In genomic region chr5:53139140-53139539, GRCm38 (mm10) we compare ENCODE assay signal across 19 mouse cellular contexts.
DNase-seq lines count a peak whose midpoint lies in the region; ATAC-seq and TF ChIP-seq lines count a peak whose summit lies in the region.
"Had no signal": no experiment of that assay in that cellular context is flagged by ENCODE, and none has a peak within 500 bp of the region (broad histone marks: within the 10 kb centered on the region; RNA-seq: fewer than 3 reads in every experiment).

No protein-coding gene starts in this region.

- H3K27me3 ChIP-seq in heart, embryonic 12.5 days (replicated peaks), result no peaks in the 10 kb centered on the region
- no peaks in the 10 kb centered on the region for H3K27me3 ChIP-seq in midbrain, embryonic 11.5 days (ENCODE audit: control insufficient read depth, insufficient read depth, low read length)
- H3K27me3 ChIP-seq in midbrain, postnatal 0 days (ENCODE audit: insufficient read depth, low read length), result no peaks in the 10 kb centered on the region
- H3K27me3 ChIP-seq in forebrain, embryonic 11.5 days (ENCODE audit: control insufficient read depth, insufficient read depth, low read length), result no peaks in the 10 kb centered on the region
- H3K27me3 ChIP-seq in midbrain, embryonic 16.5 days (ENCODE audit: control insufficient read depth, insufficient read depth, low read depth, low read length), result no peaks in the 10 kb centered on the region

- no peak overlapping the region for H3K4me3 ChIP-seq in heart, embryonic 12.5 days
- H3K4me3 ChIP-seq in midbrain, embryonic 11.5 days (ENCODE audit: low read depth, low read length), result no peak overlapping the region
- no peak overlapping the region for H3K4me3 ChIP-seq in midbrain, postnatal 0 days (ENCODE audit: low read depth, low read length)
- no peak overlapping the region for H3K4me3 ChIP-seq in forebrain, embryonic 11.5 days (ENCODE audit: low read depth, low read length)
- no peak overlapping the region for H3K4me3 ChIP-seq in midbrain, embryonic 16.5 days (ENCODE audit: low read depth, low read length)
- H3K4me3 ChIP-seq: erythroblast, embryonic 14.5 days; layer of hippocampus, adult 2 months; limb, embryonic 10.5 days had no signal

- WGBS in heart, embryonic 12.5 days, result 23% methylated on average over 4 of the region's 4 CpGs
- 31% methylated on average over 4 of the region's 4 CpGs for WGBS in midbrain, embryonic 11.5 days
- WGBS in midbrain, postnatal 0 days, result 20% methylated on average over 4 of the region's 4 CpGs
- 10% methylated on average over 4 of the region's 4 CpGs for WGBS in forebrain, embryonic 11.5 days
- WGBS in midbrain, embryonic 16.5 days, result 21% methylated on average over 4 of the region's 4 CpGs

- H3K36me3 ChIP-seq in heart, embryonic 12.5 days, result no peaks in the 10 kb centered on the region
- no peaks in the 10 kb centered on the region for H3K36me3 ChIP-seq in midbrain, embryonic 11.5 days (ENCODE audit: control insufficient read depth, insufficient read depth, low read length)
- H3K36me3 ChIP-seq in midbrain, postnatal 0 days (ENCODE audit: insufficient read depth, low read length), result 0 out of 2 replicates have a peak, but pooled peaks cover 2% of the 10 kb centered on the region
- no peaks in the 10 kb centered on the region for H3K36me3 ChIP-seq in forebrain, embryonic 11.5 days (ENCODE audit: control insufficient read depth, insufficient read depth, low read length)
- H3K36me3 ChIP-seq in midbrain, embryonic 16.5 days (ENCODE audit: control insufficient read depth, insufficient read depth, low read length), result 0 out of 2 replicates have a peak, but pooled peaks cover 4% of the 10 kb centered on the region
- H3K36me3 ChIP-seq: limb, embryonic 10.5 days had no signal

- no peaks in the 10 kb centered on the region for H3K9me3 ChIP-seq in heart, embryonic 12.5 days (replicated peaks)
- H3K9me3 ChIP-seq in midbrain, embryonic 11.5 days (ENCODE audit: control insufficient read depth, low read length), result no peaks in the 10 kb centered on the region
- H3K9me3 ChIP-seq in midbrain, postnatal 0 days (ENCODE audit: low read length), result no peaks in the 10 kb centered on the region
- H3K9me3 ChIP-seq in forebrain, embryonic 11.5 days (ENCODE audit: control insufficient read depth, low read length), result no peaks in the 10 kb centered on the region
- H3K9me3 ChIP-seq in midbrain, embryonic 16.5 days (replicated peaks; ENCODE audit: control insufficient read depth, low read length, poor library complexity, severe bottlenecking), result no peaks in the 10 kb centered on the region
- H3K9me3 ChIP-seq: limb, embryonic 10.5 days had no signal

- H3K27ac ChIP-seq in heart, embryonic 12.5 days (ENCODE audit: poor library complexity, severe bottlenecking), result peak overlapping the region; percentile 49
- H3K27ac ChIP-seq in midbrain, embryonic 11.5 days (ENCODE audit: low read depth, low read length), result no peak overlapping the region
- no peak overlapping the region for H3K27ac ChIP-seq in midbrain, postnatal 0 days (ENCODE audit: low read depth, low read length)
- H3K27ac ChIP-seq in forebrain, embryonic 11.5 days (ENCODE audit: low read depth, low read length), result peak overlapping the region; percentile 54
- no peak overlapping the region for H3K27ac ChIP-seq in midbrain, embryonic 16.5 days (ENCODE audit: low read length)
- H3K27ac ChIP-seq: kidney, postnatal 0 days; limb, embryonic 10.5 days had no signal

- peaks cover 28% of the 10 kb centered on the region for H3K4me1 ChIP-seq in heart, embryonic 12.5 days (replicated peaks)
- H3K4me1 ChIP-seq in midbrain, embryonic 11.5 days (ENCODE audit: control insufficient read depth, insufficient read depth, low read length), result 0 out of 2 replicates have a peak, but pooled peaks cover 4% of the 10 kb centered on the region
- H3K4me1 ChIP-seq in midbrain, postnatal 0 days (ENCODE audit: insufficient read depth, low read length), result 0 out of 2 replicates have a peak, but pooled peaks cover 3% of the 10 kb centered on the region
- peaks cover 10% of the 10 kb centered on the region for H3K4me1 ChIP-seq in forebrain, embryonic 11.5 days (replicated peaks; ENCODE audit: control insufficient read depth, insufficient read depth, low read length)
- peaks cover 6% of the 10 kb centered on the region; the same call in 1 of the 2 replicates for H3K4me1 ChIP-seq in midbrain, embryonic 16.5 days (ENCODE audit: control insufficient read depth, insufficient read depth, low read length)

- ATAC-seq in heart, embryonic 12.5 days (ENCODE audit: insufficient number of reproducible peaks, low FRiP score), result no peak
- ATAC-seq in midbrain, embryonic 11.5 days (ENCODE audit: low FRiP score), result 0 out of 2 replicates have a peak, but pooled peaks have one; percentile 40
- ATAC-seq in midbrain, postnatal 0 days (ENCODE audit: low FRiP score), result no peak
- peak; percentile 76 for ATAC-seq in forebrain, embryonic 11.5 days (replicated peaks; ENCODE audit: low FRiP score)
- 0 out of 2 replicates have a peak, but pooled peaks have one; percentile 16 for ATAC-seq in midbrain, embryonic 16.5 days

- intact Hi-C loops in heart, postnatal 36 days (cut with DNase I), result no loop called here

- TF ChIP-seq CTCF in midbrain, postnatal 0 days (IDR thresholded peaks at IDR 0.05), result no peak

- DNase-seq in heart, postnatal 36 days, result no peak
- no peak for DNase-seq in midbrain, embryonic 11.5 days (ENCODE audit: low spot score, missing footprints)
- no peak for DNase-seq in midbrain, postnatal 0 days (ENCODE audit: low spot score)
- DNase-seq in forebrain, embryonic 11.5 days (ENCODE audit: low spot score), result no peak
- DNase-seq in layer of hippocampus, adult 11-12 months (ENCODE audit: low spot score), result no peak
- DNase-seq: adrenal gland, postnatal 25 days; cerebellum, postnatal 25 days; gastrocnemius, postnatal 36 days; lung, adult 2 months; lung, postnatal 36 days; spleen, adult 18-20 months; thymus, adult 18-20 months had no signal

- peak overlapping the region; percentile 38 for H3K4me2 ChIP-seq in heart, embryonic 12.5 days
- no peak overlapping the region for H3K4me2 ChIP-seq in midbrain, embryonic 11.5 days
- no peak overlapping the region for H3K4me2 ChIP-seq in midbrain, postnatal 0 days (ENCODE audit: low read depth, low read length, poor library complexity, severe bottlenecking)
- peak overlapping the region; percentile 32; the same call in 1 of the 2 replicates for H3K4me2 ChIP-seq in forebrain, embryonic 11.5 days (ENCODE audit: low read depth, low read length, severe bottlenecking)
- no peak overlapping the region for H3K4me2 ChIP-seq in midbrain, embryonic 16.5 days (ENCODE audit: low read length)
- H3K4me2 ChIP-seq: liver, embryonic 11.5 days had no signal

- no peak overlapping the region for H3K9ac ChIP-seq in heart, embryonic 12.5 days
- no peak overlapping the region; the same call in 1 of the 2 replicates for H3K9ac ChIP-seq in midbrain, embryonic 11.5 days (ENCODE audit: low read length)
- no peak overlapping the region for H3K9ac ChIP-seq in midbrain, postnatal 0 days (replicated peaks; ENCODE audit: low read length, poor library complexity, severe bottlenecking)
- peak overlapping the region; percentile 16; the same call in 1 of the 2 replicates for H3K9ac ChIP-seq in forebrain, embryonic 11.5 days (ENCODE audit: low read length)
- H3K9ac ChIP-seq in midbrain, embryonic 16.5 days (ENCODE audit: low read depth, low read length), result no peak overlapping the region

Comparison
In these comparisons a context has a peak if more than half of its experiments do, and no peak if none do; other contexts are left out.
1. ATAC-seq: peak in midbrain, embryonic 11.5 days (single experiment), forebrain, embryonic 11.5 days (single experiment) and midbrain, embryonic 16.5 days (single experiment); none in heart, embryonic 12.5 days (single experiment) and midbrain, postnatal 0 days (single experiment).
2. H3K27ac ChIP-seq: peak in heart, embryonic 12.5 days (single experiment) and forebrain, embryonic 11.5 days (single experiment); none in midbrain, embryonic 11.5 days (single experiment), midbrain, postnatal 0 days (single experiment) and midbrain, embryonic 16.5 days (single experiment).
3. H3K4me2 ChIP-seq: peak in heart, embryonic 12.5 days (single experiment) and forebrain, embryonic 11.5 days (single experiment); none in midbrain, embryonic 11.5 days (single experiment), midbrain, postnatal 0 days (single experiment) and midbrain, embryonic 16.5 days (single experiment).